Mouse (Mus musculus) stomach, postnatal 0 days (tissue): ENCODE data around the gene Zbtb32. TPM values are rescaled to one million over a fixed set of nuclear protein-coding genes. Genes with fewer than 3 reads are reported as not detected.
A peak's percentile ranks its signal among the peaks of the same experiment; 100 is the strongest.

Experiments used
- ATAC-seq: fragments of 200-750 bp; cut with Nextera tagmentation; 2 replicates; pipeline ENCODE4 v1.8.0; 2017; ENCODE audit not compliant: low FRiP score, low TSS enrichment
- DNase-seq: peaks from one replicate; pipeline ENCODE4 v3.0.0-alpha.2; 2016; ENCODE audit warnings: low spot score
- H3K27ac ChIP-seq: fragments of 300-500 bp; sonication (generic); replicated peaks from 2 replicates; pipeline ENCODE4 v1.5.1; 2014; ENCODE audit warnings: mild to moderate bottlenecking, control low read depth
- H3K27me3 ChIP-seq: fragments of 300-500 bp; sonication (generic); 2 replicates; pipeline ENCODE4 v1.6.1; 2014; ENCODE audit warnings: low read length; ENCODE audit not compliant: control insufficient read depth, insufficient read depth
- H3K36me3 ChIP-seq: fragments of 300-500 bp; sonication (generic); 2 replicates; pipeline ENCODE4 v1.6.1; 2014; ENCODE audit warnings: low read length, mixed read lengths; ENCODE audit not compliant: control insufficient read depth, insufficient read depth
- H3K4me1 ChIP-seq: fragments of 300-500 bp; sonication (generic); replicated peaks from 2 replicates; pipeline ENCODE4 v1.6.1; 2014; ENCODE audit warnings: antibody characterized with exemption; ENCODE audit not compliant: control insufficient read depth, insufficient read depth
- H3K4me2 ChIP-seq: fragments of 300-500 bp; sonication (generic); replicated peaks from 2 replicates; pipeline ENCODE4 v1.6.1; 2014; ENCODE audit warnings: low read depth, mild to moderate bottlenecking, control low read depth, moderate library complexity
- H3K4me3 ChIP-seq: fragments of 300-500 bp; sonication (generic); 2 replicates; pipeline ENCODE4 v1.5.1; 2014; ENCODE audit warnings: low read depth, low read length, control low read depth
- H3K9ac ChIP-seq: fragments of 300-500 bp; sonication (generic); 2 replicates; pipeline ENCODE4 v1.6.1; 2014; ENCODE audit warnings: mild to moderate bottlenecking, low read length, control low read depth, mixed read lengths
- H3K9me3 ChIP-seq: fragments of 300-500 bp; sonication (generic); 2 replicates; pipeline ENCODE4 v1.6.1; 2016; ENCODE audit warnings: low read length; ENCODE audit not compliant: control insufficient read depth
- CTCF ChIP-seq: IDR thresholded peaks from 2 replicates; pipeline ENCODE4 v1.5.1; 2016; ENCODE audit warnings: antibody characterized with exemption, low read depth, mild to moderate bottlenecking, moderate library complexity
- EP300 ChIP-seq: optimal IDR thresholded peaks from 2 replicates; pipeline ENCODE3; 2016; ENCODE audit warnings: antibody characterized with exemption
- WGBS: fragments of 180-500 bp; shearing (Covaris S2); extraction: QIAGEN DNeasy Blood & Tissue Kit; methylation state at CpG from one replicate; pipeline ENCODE4 v1.1.7; 2014; 5-methylcytosine and 5-hydroxymethylcytosine counted together
- polyA plus RNA-seq: library from polyadenylated mRNA; unstranded; fragments of >200 nt; fragmentation: Nextera tagmentation; extraction: Ambion mirVana; gene quantifications from 2 replicates; pipeline ENCODE4 v1.2.1, GENCODE M21; 2015

The Zbtb32 gene
- polyA plus RNA-seq, 1 experiment from 2014 or later, result 1.6 TPM

DNA sequence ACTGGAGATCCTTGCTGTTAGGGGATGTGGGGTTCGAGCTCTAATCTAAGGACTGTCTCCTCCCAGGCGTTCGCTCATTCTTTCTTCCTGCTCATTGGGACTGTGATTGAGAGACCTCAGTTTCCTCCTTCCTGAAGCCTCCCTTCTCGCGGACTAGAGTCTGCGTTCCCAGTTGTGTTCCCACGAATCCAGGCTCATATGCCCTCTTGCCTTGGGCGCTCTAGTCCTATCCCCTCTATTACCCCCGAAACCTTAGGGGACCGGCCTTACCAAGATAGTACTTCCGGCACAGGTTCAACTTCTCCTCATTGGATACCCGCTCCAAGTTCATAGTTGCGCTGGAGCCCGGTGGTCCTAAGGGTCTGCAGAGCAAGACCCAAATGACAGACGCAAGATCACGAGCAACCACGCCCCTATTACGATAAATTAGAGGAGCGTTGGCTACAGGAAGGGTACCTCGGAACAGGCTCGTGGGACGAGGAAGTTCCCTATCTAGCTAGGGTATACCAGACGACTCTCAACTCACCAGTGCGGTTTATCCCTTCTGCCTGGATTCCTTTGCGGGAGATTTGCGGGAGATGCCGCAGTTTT is 36.1 kb downstream of the Zbtb32 start:
- no peaks in the 10 kb centered on the region for H3K27me3 ChIP-seq
- peak overlapping the region; percentile 66 for H3K9ac ChIP-seq
- ATAC-seq (no peak), DNase-seq (peak; percentile 34)
- 1% methylated on average over 27 of the region's 27 CpGs for WGBS
- peak overlapping the region; percentile 86 for H3K27ac ChIP-seq
- H3K4me2 ChIP-seq, result peak overlapping the region; percentile 78
- H3K4me3 ChIP-seq, result peak overlapping the region; percentile 58
- H3K4me1 ChIP-seq, result 0 out of 2 replicates have a peak, but pooled peaks cover 3% of the 10 kb centered on the region
- peaks cover 10% of the 10 kb centered on the region for H3K36me3 ChIP-seq
- H3K9me3 ChIP-seq, result no peaks in the 10 kb centered on the region
- TF ChIP-seq EP300 (no peak), CTCF (no peak)

DNA sequence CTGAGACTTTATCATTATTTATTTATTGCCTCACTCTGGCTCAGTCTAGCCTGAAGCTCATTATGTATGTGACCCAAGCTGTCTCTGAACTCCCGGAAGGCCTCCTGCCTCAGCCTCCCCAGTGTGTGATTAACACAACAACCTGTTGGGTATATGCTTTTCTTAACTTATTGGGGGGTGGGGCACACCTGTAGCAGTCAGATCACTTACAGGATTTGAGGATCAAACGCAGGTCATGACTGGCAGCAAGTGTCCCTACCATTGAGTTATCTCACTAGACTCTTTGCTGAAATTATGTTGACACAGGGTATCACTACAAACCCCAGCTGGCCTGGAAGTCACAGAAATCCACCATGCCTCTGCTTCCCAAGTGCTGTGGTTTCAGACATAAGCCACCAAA is 38.4 kb downstream of the Zbtb32 start:
- Histone ChIP-seq H3K36me3 (peaks cover 10% of the 10 kb centered on the region; the same call in 1 of the 2 replicates), H3K27ac (no peak overlapping the region), H3K9ac (no peak overlapping the region), H3K27me3 (no peaks in the 10 kb centered on the region), H3K4me1 (0 out of 2 replicates have a peak, but pooled peaks cover 3% of the 10 kb centered on the region), H3K9me3 (no peaks in the 10 kb centered on the region), H3K4me2 (no peak overlapping the region), H3K4me3 (no peak overlapping the region)
- ATAC-seq (no peak), DNase-seq (no peak)
- TF ChIP-seq EP300 (no peak), CTCF (no peak)
- WGBS, result 66% methylated on average over 2 of the region's 2 CpGs

DNA sequence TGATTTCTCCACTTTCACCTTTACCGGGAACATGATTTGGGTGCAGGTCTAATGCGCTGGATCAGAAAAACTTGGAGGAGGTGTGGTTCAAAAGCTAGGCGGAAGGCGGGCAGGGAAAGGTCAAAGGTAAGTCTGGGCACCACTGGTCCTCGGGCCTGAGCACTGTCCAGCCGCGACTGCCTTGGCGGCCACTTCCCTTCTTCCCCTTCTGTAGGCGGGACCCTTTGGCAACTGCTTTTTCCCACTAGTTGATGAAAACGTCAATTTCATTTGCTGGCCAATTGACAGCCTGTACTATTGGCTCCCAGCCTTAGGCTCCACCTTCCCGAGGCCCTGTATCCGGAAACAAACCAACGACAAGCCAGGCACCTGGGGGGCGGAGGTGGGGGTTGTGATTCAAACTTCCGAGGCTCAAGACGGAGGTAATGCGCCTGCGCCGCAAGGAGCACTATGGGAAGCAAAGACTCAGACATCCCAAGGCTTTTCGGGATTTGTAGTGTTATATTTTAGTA is 39.2 kb downstream of the Zbtb32 start, which contains the start of gene Lin37:
Lin37 (minus strand) TSS at position 396 of the 512 bp plus-strand sequence.
- DNase-seq, result peak; percentile 97
- H3K9ac ChIP-seq, result peak within 1 kb of the TSS; percentile 61
- 0% methylated on average over 20 of the region's 20 CpGs for WGBS

DNA sequence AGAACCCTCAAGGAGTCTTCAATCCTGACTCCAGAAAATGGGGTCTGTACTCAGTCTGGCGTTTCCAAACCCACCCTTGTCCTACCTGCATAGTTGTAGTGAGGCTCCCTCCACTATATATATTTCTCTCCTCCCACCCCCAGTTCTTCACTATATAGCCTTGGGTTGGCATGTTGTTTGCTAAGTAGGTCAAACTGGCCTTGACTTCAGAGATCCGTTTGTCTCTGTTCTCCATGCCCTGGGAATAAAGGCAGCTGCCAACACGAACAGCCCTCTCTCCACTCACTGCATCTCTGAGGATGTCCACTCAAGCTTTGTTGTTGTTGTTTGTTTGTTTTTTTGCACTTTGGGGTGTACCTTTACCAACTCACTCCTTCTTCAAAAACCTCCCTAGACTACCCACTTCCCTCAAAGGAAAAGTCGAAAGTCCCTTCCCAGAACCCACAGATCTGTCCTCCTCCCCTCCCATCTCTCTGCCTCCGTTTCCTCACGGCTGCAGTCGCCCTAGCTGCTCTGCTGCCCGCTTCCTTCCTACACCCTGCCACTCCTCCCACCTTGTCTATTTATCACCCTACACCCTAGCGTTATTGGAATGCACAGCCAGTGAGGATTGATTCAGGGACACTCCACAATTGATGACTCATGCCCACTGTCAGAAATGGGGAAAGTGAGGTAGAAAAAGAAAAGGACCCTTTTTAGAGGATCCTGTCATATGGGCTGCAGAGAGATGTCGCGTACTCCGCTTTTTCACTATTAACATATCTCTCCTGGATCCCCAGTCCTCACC is 39.9 kb downstream of the Zbtb32 start:
- H3K4me3 ChIP-seq, result peak overlapping the region; percentile 62
- H3K27me3 ChIP-seq, result no peaks in the 10 kb centered on the region
- DNase-seq, result no peak
- peak overlapping the region; percentile 71 for H3K27ac ChIP-seq
- no peak for ATAC-seq
- H3K9me3 ChIP-seq, result no peaks in the 10 kb centered on the region
- TF ChIP-seq EP300, result no peak
- no peak for TF ChIP-seq CTCF
- H3K36me3 ChIP-seq, result peaks cover 15% of the 10 kb centered on the region
- WGBS, result 9% methylated on average over 12 of the region's 12 CpGs
- H3K4me1 ChIP-seq, result 0 out of 2 replicates have a peak, but pooled peaks cover 3% of the 10 kb centered on the region
- peak overlapping the region; percentile 73 for H3K4me2 ChIP-seq
- H3K9ac ChIP-seq, result peak overlapping the region; percentile 61

More for the DNA sequence above, 39.2 kb downstream of the Zbtb32 start, which contains the start of gene Lin37:
- Histone ChIP-seq H3K36me3 (peaks cover 15% of the 10 kb centered on the region), H3K4me2 (peak within 1 kb of the TSS; percentile 73), H3K4me3 (peak within 1 kb of the TSS; percentile 62), H3K9me3 (no peaks in the 10 kb centered on the region), H3K4me1 (0 out of 2 replicates have a peak, but pooled peaks cover 3% of the 10 kb centered on the region), H3K27me3 (no peaks in the 10 kb centered on the region), H3K27ac (peak within 1 kb of the TSS; percentile 71)
- peak; percentile 51 for TF ChIP-seq EP300
- no peak for TF ChIP-seq CTCF
- peak; percentile 89 for ATAC-seq

DNA sequence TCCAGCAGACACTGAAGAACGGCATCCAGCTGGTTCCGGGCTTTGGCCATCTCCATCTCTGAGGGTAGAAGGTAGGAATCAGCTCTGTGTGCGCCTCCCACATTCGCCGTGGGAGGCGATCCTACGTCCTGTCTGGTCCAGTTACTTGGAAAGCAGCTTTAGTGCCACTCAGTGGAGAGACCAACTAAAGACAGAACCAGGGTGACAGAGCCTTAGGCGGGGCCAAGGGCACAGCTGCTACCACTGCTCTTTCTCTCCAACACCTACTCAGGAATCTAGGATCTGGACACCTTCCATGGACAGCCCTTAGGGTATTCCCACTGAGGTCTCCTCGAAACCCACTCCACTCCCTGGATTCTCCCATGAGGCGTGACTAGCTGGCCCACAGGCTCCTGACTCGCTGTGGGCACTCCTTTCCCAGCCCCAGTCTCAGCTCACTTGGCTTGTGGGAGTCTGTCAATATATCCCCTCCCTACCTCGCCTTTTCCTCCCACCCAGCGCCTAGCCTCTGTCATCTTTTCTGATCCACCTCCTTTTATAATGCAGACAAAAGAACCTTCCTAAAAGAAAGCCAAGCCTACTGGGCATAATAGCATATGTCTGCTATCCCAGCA is 40.7 kb downstream of the Zbtb32 start:
- H3K27ac ChIP-seq, result no peak overlapping the region

More for the DNA sequence above, 40.7 kb downstream of the Zbtb32 start:
- no peak for DNase-seq
- TF ChIP-seq EP300 (no peak), CTCF (no peak)
- 0 out of 2 replicates have a peak overlapping the region, but pooled peaks have one; percentile 13 for H3K9ac ChIP-seq
- ATAC-seq, result no peak
- H3K4me1 ChIP-seq, result 0 out of 2 replicates have a peak, but pooled peaks cover 2% of the 10 kb centered on the region
- H3K36me3 ChIP-seq, result peaks cover 15% of the 10 kb centered on the region
- H3K9me3 ChIP-seq, result no peaks in the 10 kb centered on the region
- 81% methylated on average over 13 of the region's 13 CpGs for WGBS
- no peak overlapping the region for H3K4me3 ChIP-seq
- H3K4me2 ChIP-seq, result 0 out of 2 replicates have a peak overlapping the region, but pooled peaks have one; percentile 14
- H3K27me3 ChIP-seq, result no peaks in the 10 kb centered on the region
